Mouse (Mus musculus) heart, postnatal 0 days (tissue): ENCODE measurements around the gene Mcm6.

ENCODE experiments used
- CTCF ChIP-seq: IDR thresholded peaks from 2 replicates; pipeline ENCODE4 v1.5.1; 2016; ENCODE audit warnings: antibody characterized with exemption, control low read depth, low read depth
- EP300 ChIP-seq: IDR thresholded peaks from 2 replicates; pipeline ENCODE4 v1.6.1; 2016; ENCODE audit warnings: antibody characterized with exemption, low read depth

DNA sequence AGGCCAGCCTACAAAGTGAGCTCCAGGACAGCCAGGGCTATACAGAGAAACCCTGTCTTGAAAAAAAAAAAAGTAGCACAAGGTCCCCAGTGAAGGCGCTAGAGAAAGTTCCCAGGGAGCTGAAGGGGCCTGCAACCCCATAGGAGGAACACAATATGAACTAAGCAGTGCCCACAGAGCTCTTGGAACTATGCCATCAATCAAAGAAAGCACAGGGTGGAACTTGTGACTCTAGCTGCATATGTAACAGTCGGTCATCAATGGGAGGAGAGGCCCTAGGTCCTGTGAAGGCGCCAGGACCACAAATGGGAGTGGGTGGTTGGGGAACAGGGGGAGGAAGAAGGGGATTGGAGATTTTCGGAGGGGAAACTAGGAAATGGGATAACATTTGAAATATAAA, 17.4 kb upstream of the Mcm6 start:
- no peak for TF ChIP-seq CTCF
- TF ChIP-seq EP300 = no peak
